Mouse (Mus musculus): Measurements from ENCODE around the gene Ms4a2. TPM values are rescaled to one million over a fixed set of nuclear protein-coding genes. Genes with fewer than 3 reads are reported as not detected.

The Ms4a2 gene
- total RNA-seq (2023): not detected

GRCm38 (mm10) chr19:11623551-11623950, at the start of gene Ms4a2:
Gene Ms4a2 (minus strand): TSS chr19:11623719.

GRCm38 (mm10) chr19:11660459-11660858, 36.9 kb upstream of the Ms4a2 start, which contains the start of gene Oosp2:
Gene Oosp2 (minus strand): TSS chr19:11660559.

GRCm38 (mm10) chr19:11640732-11641131, 17.2 kb upstream of the Ms4a2 start, which contains the start of gene Ms4a3:
Gene Ms4a3 (minus strand): TSS chr19:11640851.

GRCm38 (mm10) chr19:11604603-11605002, 18.9 kb downstream of the Ms4a2 start, which contains the start of gene Ms4a6d:
Gene Ms4a6d (minus strand): TSS chr19:11604849.

Other genes with a start within 250 kb of the Ms4a2 start
- 0.97 TPM for gene Ms4a4a, start 248.2 kb downstream of the Ms4a2 start, total RNA-seq (2023)
- 20.8 TPM for gene Ms4a4c, start 218.9 kb downstream of the Ms4a2 start, total RNA-seq (2023)
- 734 TPM for gene Ms4a4b, start 180.2 kb downstream of the Ms4a2 start, total RNA-seq (2023)
- 37.5 TPM for gene Ms4a6c, start 154.4 kb downstream of the Ms4a2 start, total RNA-seq (2023)
- gene Gm8369, start 137.8 kb downstream of the Ms4a2 start, total RNA-seq (2023): 436 TPM
- 599 TPM for gene Ms4a6b, start 107.2 kb downstream of the Ms4a2 start, total RNA-seq (2023)
- 0.76 TPM for gene Ms4a4d, start 86.9 kb downstream of the Ms4a2 start, total RNA-seq (2023)
- 5.1 TPM for gene Ms4a6d, start 18.9 kb downstream of the Ms4a2 start, total RNA-seq (2023)
- gene Ms4a3, start 17.1 kb upstream of the Ms4a2 start, total RNA-seq (2023): not detected
- not detected for gene Oosp2, start 36.8 kb upstream of the Ms4a2 start, total RNA-seq (2023)
- not detected for gene Oosp1, start 67.4 kb upstream of the Ms4a2 start, total RNA-seq (2023)
- not detected for gene Oosp3, start 73.3 kb upstream of the Ms4a2 start, total RNA-seq (2023)
- not detected for gene Gif, start 123.8 kb upstream of the Ms4a2 start, total RNA-seq (2023)
- 22.0 TPM for gene Mrpl16, start 146.7 kb upstream of the Ms4a2 start, total RNA-seq (2023)
- gene Stx3, start 195.7 kb upstream of the Ms4a2 start, total RNA-seq (2023): 3.6 TPM
- gene Olfr1417, start 215.5 kb upstream of the Ms4a2 start, total RNA-seq (2023): not detected
- not detected for gene Olfr1418, start 237.3 kb upstream of the Ms4a2 start, total RNA-seq (2023)